Comparison of ENCODE assay signal across 7 mouse cellular contexts in the genomic region with DNA sequence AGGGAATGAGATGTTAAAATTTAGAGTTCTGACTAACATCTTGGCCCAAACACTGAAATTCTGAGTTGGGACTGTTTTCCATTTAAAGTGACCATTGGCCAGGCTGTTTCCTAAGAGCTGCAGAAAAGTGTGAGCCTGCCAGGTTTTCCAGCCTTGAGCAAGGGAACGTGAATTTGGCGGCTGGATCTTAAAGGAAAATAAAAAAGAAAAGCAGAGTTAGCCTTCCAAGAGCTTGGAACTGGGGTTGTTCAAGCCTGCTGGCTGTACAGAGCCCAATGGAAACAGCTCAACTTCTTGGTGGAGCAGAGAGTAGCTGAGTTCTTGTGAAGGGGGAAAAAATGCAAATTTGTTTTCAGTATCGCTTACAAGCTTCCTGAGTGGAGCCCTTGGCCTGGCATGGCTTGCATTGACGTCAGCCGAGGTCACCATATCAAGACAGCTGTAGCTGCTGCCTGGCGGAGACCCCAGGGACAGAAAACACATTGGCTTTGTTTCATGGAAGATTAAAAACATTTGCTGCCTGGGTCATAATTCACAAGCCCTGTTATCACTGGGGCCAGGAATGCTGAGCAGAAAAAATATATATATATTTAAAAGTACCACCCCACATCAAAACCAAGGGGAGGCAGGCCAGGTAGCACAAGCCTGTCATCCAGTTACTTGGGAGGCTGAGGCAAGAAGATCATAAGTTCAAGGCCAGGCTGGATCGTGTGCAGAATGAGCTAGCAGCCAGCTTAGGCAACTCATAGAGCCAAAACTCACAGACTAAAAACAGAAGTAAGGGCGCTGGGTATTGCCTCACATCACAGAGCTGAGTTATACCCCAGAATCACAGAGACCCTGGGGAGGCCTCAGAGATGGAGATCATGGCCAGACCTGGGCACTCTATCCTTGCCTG. TPM values are rescaled to one million over a fixed set of nuclear protein-coding genes. Genes with fewer than 3 reads are reported as not detected.
DNase-seq lines count a peak whose midpoint lies in the region; ATAC-seq and TF ChIP-seq lines count a peak whose summit lies in the region.

No protein-coding gene starts in this region.

- peaks cover 15% of the 10 kb centered on the region for H3K4me1 ChIP-seq in hindbrain, embryonic 15.5 days (replicated peaks)
- peaks cover 13% of the 10 kb centered on the region for H3K4me1 ChIP-seq in liver, postnatal 0 days (ENCODE audit: insufficient read depth)

- no peak overlapping the region for H3K4me3 ChIP-seq in hindbrain, embryonic 15.5 days
- no peak overlapping the region for H3K4me3 ChIP-seq in liver, postnatal 0 days (ENCODE audit: low read depth, low read length)

- no peaks in the 10 kb centered on the region for H3K9me3 ChIP-seq in hindbrain, embryonic 15.5 days
- no peaks in the 10 kb centered on the region for H3K9me3 ChIP-seq in liver, postnatal 0 days (ENCODE audit: low read length)

- no peak for ATAC-seq in hindbrain, embryonic 15.5 days (ENCODE audit: low FRiP score, low read depth)
- no peak; the same call in 1 of the 2 replicates for ATAC-seq in liver, postnatal 0 days

- H3K27ac ChIP-seq in hindbrain, embryonic 15.5 days (replicated peaks): peak overlapping the region; percentile 44; the same call in 1 of the 2 replicates
- H3K27ac ChIP-seq in liver, postnatal 0 days (ENCODE audit: low read depth): peak overlapping the region; percentile 71

- intact Hi-C loops in gastrocnemius, postnatal 14 days (cut with DNase I; ENCODE audit: low total_unique reads): no loop called here

- no peaks in the 10 kb centered on the region for H3K27me3 ChIP-seq in hindbrain, embryonic 15.5 days
- no peaks in the 10 kb centered on the region for H3K27me3 ChIP-seq in liver, postnatal 0 days (ENCODE audit: insufficient read depth, low read length)

- no peaks in the 10 kb centered on the region for H3K36me3 ChIP-seq in hindbrain, embryonic 15.5 days
- no peaks in the 10 kb centered on the region for H3K36me3 ChIP-seq in liver, postnatal 0 days (replicated peaks; ENCODE audit: insufficient read depth, low read length)

- no peak for TF ChIP-seq CTCF in liver, postnatal 0 days (IDR thresholded peaks at IDR 0.05; ENCODE audit: low read depth)

- no peak overlapping the region for H3K9ac ChIP-seq in hindbrain, embryonic 15.5 days
- H3K9ac ChIP-seq in liver, postnatal 0 days (replicated peaks): peak overlapping the region; percentile 44

- TF ChIP-seq EP300 in liver, postnatal 0 days (IDR thresholded peaks at IDR 0.05; ENCODE audit: low read depth): 0 out of 2 replicates have a peak, but pooled peaks have one; percentile 35

- peak; percentile 32 for DNase-seq in Muller cell, postnatal 12 days (ENCODE audit: inconsistent ontology term)
- peak; percentile 84 for DNase-seq in adrenal gland, postnatal 10 days
- peak; percentile 86 for DNase-seq in gastrocnemius, postnatal 14 days
- no peak for DNase-seq in liver, postnatal 0 days
- peak; percentile 90 for DNase-seq in skeletal muscle tissue, adult 2 months (ENCODE audit: low read depth, low spot score)
- no peak for DNase-seq in frontal cortex, postnatal 25 days (ENCODE audit: low spot score in 2 of 2)

- H3K4me2 ChIP-seq in hindbrain, embryonic 15.5 days: no peak overlapping the region
- no peak overlapping the region for H3K4me2 ChIP-seq in liver, postnatal 0 days (ENCODE audit: low read depth, low read length)

- 47% methylated on average over 8 of the region's 8 CpGs for WGBS in hindbrain, embryonic 15.5 days
- WGBS in liver, postnatal 0 days (ENCODE audit: insufficient replicate concordance): 57% methylated on average over 8 of the region's 8 CpGs

RNA-seq across cellular contexts. Expression of gene Tomm20, which starts 58.7 kb away (rescaled TPM):
- 100 to 1,000 TPM; 157 to 187 TPM for total RNA-seq in adrenal gland, postnatal 10 days (2021)
- total RNA-seq in gastrocnemius, postnatal 14 days (2021): 100 to 1,000 TPM in 1 of 2 experiments, 10 to 100 TPM in 1; 89.7 to 106 TPM
- 196 and 200 TPM in 2 replicates for polyA plus RNA-seq in hindbrain, embryonic 15.5 days (2015; fragmentation: Nextera tagmentation; extraction: Ambion mirVana)
- 122 and 129 TPM in 2 replicates for polyA plus RNA-seq in liver, postnatal 0 days (2015; fragmentation: Nextera tagmentation; extraction: Ambion mirVana)

Comparison
In these comparisons a context has a peak if more than half of its experiments do, and no peak if none do; other contexts are left out.
1. DNase-seq: peak in Muller cell, postnatal 12 days (single experiment), adrenal gland, postnatal 10 days (single experiment), gastrocnemius, postnatal 14 days (single experiment) and skeletal muscle tissue, adult 2 months (single experiment); none in liver, postnatal 0 days (single experiment) and frontal cortex, postnatal 25 days (0 of 2).